Mouse (Mus musculus) adrenal gland, adult 18-20 months (tissue): ENCODE data around the gene Ap5s1. TPM values are rescaled to one million over a fixed set of nuclear protein-coding genes. Genes with fewer than 3 reads are reported as not detected.

ENCODE experiments used
- DNase-seq, 2 experiments: peaks; one replicate each; pipeline ENCODE4 v3.0.0; 2021 to 2022; ENCODE audit warnings: low spot score in 2 of 2
- total RNA-seq, 2 experiments: library from RNA; stranded (reverse); gene quantifications; 1 replicate in 1 of 2; 2 replicates in 1 of 2; pipeline ENCODE4 v1.2.3; 2021

The Ap5s1 gene
- total RNA-seq, 2 experiments from 2014 or later: 14.9 to 16.3 TPM

- no peak for DNase-seq
Observed at GRCm38 (mm10) chr2:131261481-131262212, 54.8 kb downstream of the Ap5s1 start.

- DNase-seq: peak; percentile 94
Observed at GRCm38 (mm10) chr2:131262213-131262672, 55.4 kb downstream of the Ap5s1 start, which contains the start of gene Pank2. Pank2 (plus strand) TSS chr2:131262495.

Other genes starting within 250 kb of the Ap5s1 start
- gene Gfra4, start 164.0 kb upstream of the Ap5s1 start, total RNA-seq: 1 to 10 TPM; 4.8 to 6.0 TPM
- 1 to 10 TPM; 2.2 to 4.8 TPM for gene Adam33, start 143.3 kb upstream of the Ap5s1 start, total RNA-seq
- 1 to 10 TPM; 5.3 to 5.8 TPM for gene Siglec1, start 120.3 kb upstream of the Ap5s1 start, total RNA-seq
- 10 to 100 TPM in 1 of 2 experiments, 1 to 10 TPM in 1; 8.4 to 11.1 TPM for gene Hspa12b, start 79.8 kb upstream of the Ap5s1 start, total RNA-seq
- gene Gm11037, start 73.6 kb upstream of the Ap5s1 start, total RNA-seq: not detected
- gene 1700037H04Rik, start 47.0 kb upstream of the Ap5s1 start, total RNA-seq: 100 to 1,000 TPM; 103 to 273 TPM
- 10 to 100 TPM; 51.3 to 63.4 TPM for gene Cenpb, start 27.0 kb upstream of the Ap5s1 start, total RNA-seq
- 1 to 10 TPM; 4.2 to 5.2 TPM for gene Cdc25b, start 20.1 kb upstream of the Ap5s1 start, total RNA-seq
- 1 to 10 TPM; 4.5 to 5.6 TPM for gene Spef1, start 19.8 kb upstream of the Ap5s1 start, total RNA-seq
- 10 to 100 TPM; 42.6 to 56.7 TPM for gene Mavs, start 27.0 kb downstream of the Ap5s1 start, total RNA-seq
- 10 to 100 TPM; 44.6 to 57.6 TPM for gene Pank2, start 55.4 kb downstream of the Ap5s1 start, total RNA-seq
- 10 to 100 TPM in 1 of 2 experiments, 1 to 10 TPM in 1; 9.2 to 15.1 TPM for gene Rnf24, start 145.8 kb downstream of the Ap5s1 start, total RNA-seq